8 mouse cellular contexts compared by ENCODE assay signal in genomic region chr19:45047417-45047934, GRCm38 (mm10). TPM values are rescaled to one million over a fixed set of nuclear protein-coding genes. Genes with fewer than 3 reads are reported as not detected.
DNase-seq lines count a peak whose midpoint lies in the region; ATAC-seq and TF ChIP-seq lines count a peak whose summit lies in the region.

Sfxn3 (plus strand) TSS chr19:45047503.

- under 1% methylated on average over 26 of the region's 26 CpGs for WGBS in cerebellum, adult 2 months
- under 1% methylated on average over 26 of the region's 26 CpGs for WGBS in lung, embryonic 14.5 days

- H3K27ac ChIP-seq in MEL (ENCODE audit: control insufficient read depth, low read depth, low read length), result peak within 1 kb of the TSS; percentile 94
- H3K27ac ChIP-seq in cerebellum, adult 2 months (ENCODE audit: insufficient read depth, low read length), result peak within 1 kb of the TSS; percentile 87
- H3K27ac ChIP-seq in lung, embryonic 14.5 days (ENCODE audit: low read depth), result peak within 1 kb of the TSS; percentile 92

- TF ChIP-seq CTCF in MEL (IDR thresholded peaks at IDR 0.05 in 2 of 3, conservative IDR thresholded peaks at IDR 0.05 in 1 of 3; ENCODE audit: control insufficient read depth in 1 of 3, insufficient read depth in 1 of 3, low read depth in 2 of 3, low read length in 3 of 3, poor library complexity in 1 of 3, severe bottlenecking in 1 of 3), result peak; percentile 69 to 74 (median 70)
- TF ChIP-seq CTCF in cerebellum, adult 2 months (IDR thresholded peaks at IDR 0.05; ENCODE audit: borderline replicate concordance, insufficient read depth, low read depth, low read length), result peak; percentile 74
- TF ChIP-seq CTCF in lung, embryonic 14.5 days (IDR thresholded peaks at IDR 0.05; ENCODE audit: low read depth), result peak; percentile 83

- peaks cover 5 to 13% of the 10 kb centered on the region in 2 experiments; a peak in 3 of 4 replicates for H3K4me1 ChIP-seq in MEL (ENCODE audit: control insufficient read depth in 1 of 2, insufficient read depth in 2 of 2, low read length in 2 of 2)
- H3K4me1 ChIP-seq in cerebellum, adult 2 months (ENCODE audit: control insufficient read depth, insufficient read depth, low read length), result peaks cover 13% of the 10 kb centered on the region
- 0 out of 2 replicates have a peak, but pooled peaks cover 7% of the 10 kb centered on the region for H3K4me1 ChIP-seq in lung, embryonic 14.5 days (ENCODE audit: insufficient read depth)

- peak in 1 of 2 experiments; percentile 35; a peak in 1 of 4 replicates for TF ChIP-seq EP300 in MEL (IDR thresholded peaks at IDR 0.05; ENCODE audit: low read depth in 1 of 2, low read length in 2 of 2)

- H3K36me3 ChIP-seq in MEL (ENCODE audit: control insufficient read depth in 1 of 2, insufficient read depth in 2 of 2, low read length in 2 of 2), result peaks cover 0 to 5% of the 10 kb centered on the region in 2 experiments; a peak in 1 of 4 replicates
- H3K36me3 ChIP-seq in lung, embryonic 14.5 days (ENCODE audit: insufficient read depth), result peaks cover 16% of the 10 kb centered on the region; the same call in 1 of the 2 replicates

- TF ChIP-seq POLR2A in MEL (IDR thresholded peaks at IDR 0.05; ENCODE audit: control insufficient read depth in 1 of 2, insufficient read depth in 1 of 2, low read depth in 1 of 2, low read length in 2 of 2, poor library complexity in 1 of 2), result peak in 1 of 2 experiments; percentile 73; a peak in 2 of 4 replicates
- TF ChIP-seq POLR2A in cerebellum, adult 2 months (IDR thresholded peaks at IDR 0.05; ENCODE audit: borderline replicate concordance, insufficient read depth, low read length), result peak; percentile 67

- peak within 1 kb of the TSS; percentile 91 for H3K4me2 ChIP-seq in lung, embryonic 14.5 days

- peak within 1 kb of the TSS; percentile 71 for H3K9ac ChIP-seq in MEL (ENCODE audit: control insufficient read depth, low read depth, low read length, poor library complexity, severe bottlenecking)
- peak within 1 kb of the TSS; percentile 58 for H3K9ac ChIP-seq in lung, embryonic 14.5 days

- DNase-seq in MEL (ENCODE audit: low read depth, low spot score), result peak; percentile 96
- peak; percentile 97 for DNase-seq in cerebellum, adult 2 months
- peak; percentile 59 for DNase-seq in forelimb bud, embryonic 11.5 days (ENCODE audit: low read depth, low spot score)
- peak; percentile 97 for DNase-seq in heart, postnatal 4 days
- DNase-seq in layer of hippocampus, adult 8-10 months (ENCODE audit: low spot score in 2 of 2), result peak; percentile 91
- DNase-seq in lung, embryonic 14.5 days, result peak; percentile 93
- DNase-seq in testis, postnatal 14 days (ENCODE audit: low spot score), result peak; percentile 90

- H3K9me3 ChIP-seq in MEL (replicated peaks; ENCODE audit: insufficient read depth, low read length), result no peaks in the 10 kb centered on the region
- no peaks in the 10 kb centered on the region for H3K9me3 ChIP-seq in lung, embryonic 14.5 days (ENCODE audit: low read depth, low read length)

- peak; percentile 85 for ATAC-seq in lung, embryonic 14.5 days (ENCODE audit: insufficient read depth)
- ATAC-seq in neutrophil, adult 5-6 weeks (ENCODE audit: extremely low read depth, insufficient number of reproducible peaks, low FRiP score, poor library complexity, severe bottlenecking), result peak; percentile 80

- H3K79me2 ChIP-seq in MEL (ENCODE audit: control insufficient read depth, insufficient read depth, low read length, poor library complexity), result no peaks in the 10 kb centered on the region

- peak; percentile 21; the same call in 1 of the 2 replicates for TF ChIP-seq RAD21 in MEL (IDR thresholded peaks at IDR 0.05; ENCODE audit: low read depth, low read length)

- peaks cover 0 to 4% of the 10 kb centered on the region in 2 experiments; a peak in 1 of 4 replicates for H3K27me3 ChIP-seq in MEL (ENCODE audit: control insufficient read depth in 1 of 2, insufficient read depth in 2 of 2, low read length in 2 of 2)
- no peaks in the 10 kb centered on the region for H3K27me3 ChIP-seq in cerebellum, adult 2 months (ENCODE audit: control insufficient read depth, insufficient read depth, low read length)
- H3K27me3 ChIP-seq in lung, embryonic 14.5 days (ENCODE audit: insufficient read depth, low read length), result peaks cover 28% of the 10 kb centered on the region

- peak within 1 kb of the TSS; percentile 63 to 69 for H3K4me3 ChIP-seq in MEL (ENCODE audit: control insufficient read depth in 1 of 2, insufficient read depth in 1 of 2, low read depth in 2 of 2, low read length in 2 of 2)
- peak within 1 kb of the TSS; percentile 94 for H3K4me3 ChIP-seq in cerebellum, adult 2 months (replicated peaks; ENCODE audit: insufficient read depth, low read depth, low read length)
- peak within 1 kb of the TSS; percentile 41 for H3K4me3 ChIP-seq in lung, embryonic 14.5 days (ENCODE audit: low read depth, low read length)

TF ChIP-seq in MEL, 35 proteins besides CTCF, POLR2A, EP300 and RAD21:
- TF ChIP-seq ELF1 (IDR thresholded peaks at IDR 0.05; ENCODE audit: low read depth, low read length) (no peak), JUND (IDR thresholded peaks at IDR 0.05; ENCODE audit: low read depth, low read length) (0 out of 2 replicates have a peak, but pooled peaks have one; percentile 37), CHD2 (IDR thresholded peaks at IDR 0.05; ENCODE audit: low read length) (no peak), POLR2AphosphoS2 (IDR thresholded peaks at IDR 0.05; ENCODE audit: low read length) (no peak), GABPA (IDR thresholded peaks at IDR 0.05; ENCODE audit: low read depth, low read length) (no peak), MAX (IDR thresholded peaks at IDR 0.05; ENCODE audit: low read length) (peak; percentile 32), MXI1 (IDR thresholded peaks at IDR 0.05; ENCODE audit: low read depth, low read length) (no peak), KAT2A (conservative IDR thresholded peaks at IDR 0.05; ENCODE audit: low read depth, low read length) (no peak), E2F4 (IDR thresholded peaks at IDR 0.05; ENCODE audit: borderline replicate concordance, low read depth, low read length) (no peak), MEF2A (IDR thresholded peaks at IDR 0.05; ENCODE audit: extremely low read depth, insufficient replicate concordance, low read depth, low read length, poor library complexity, severe bottlenecking) (no peak), USF1 (IDR thresholded peaks at IDR 0.05; ENCODE audit: low read depth, low read length) (0 out of 2 replicates have a peak, but pooled peaks have one; percentile 27), GATA1 (IDR thresholded peaks at IDR 0.05; ENCODE audit: low read depth, low read length) (no peak), ZNF384 (IDR thresholded peaks at IDR 0.05; ENCODE audit: low read depth, low read length) (no peak), ZC3H11A (IDR thresholded peaks at IDR 0.05; ENCODE audit: low read depth, low read length) (no peak), SMC3 (IDR thresholded peaks at IDR 0.05; ENCODE audit: low read depth, low read length) (peak; percentile 11; the same call in 1 of the 2 replicates), TBP (IDR thresholded peaks at IDR 0.05; ENCODE audit: low read depth, low read length) (no peak; the same call in 1 of the 2 replicates), BHLHE40 (IDR thresholded peaks at IDR 0.05; ENCODE audit: borderline replicate concordance, low read depth, low read length) (no peak), MYC (IDR thresholded peaks at IDR 0.05; ENCODE audit: low read depth, low read length) (peak; percentile 18; the same call in 1 of the 2 replicates), MAFK (IDR thresholded peaks at IDR 0.05; ENCODE audit: borderline replicate concordance, low read depth, low read length) (no peak), ZMIZ1 (IDR thresholded peaks at IDR 0.05; ENCODE audit: low read depth, low read length) (no peak), CHD1 (IDR thresholded peaks at IDR 0.05; ENCODE audit: low read depth, low read length) (no peak), RCOR1 (IDR thresholded peaks at IDR 0.05; ENCODE audit: low read depth, low read length) (no peak; the same call in 1 of the 2 replicates), NELFE (IDR thresholded peaks at IDR 0.05; ENCODE audit: low read depth, low read length) (peak; percentile 48), TCF12 (IDR thresholded peaks at IDR 0.05; ENCODE audit: low read depth, low read length) (peak; percentile 35; the same call in 1 of the 2 replicates), SIN3A (IDR thresholded peaks at IDR 0.05; ENCODE audit: low read length) (peak; percentile 52), TAL1 (IDR thresholded peaks at IDR 0.05; ENCODE audit: low read length) (no peak), MYB (IDR thresholded peaks at IDR 0.05; ENCODE audit: low read depth, low read length) (0 out of 2 replicates have a peak, but pooled peaks have one; percentile 34), UBTF (IDR thresholded peaks at IDR 0.05; ENCODE audit: borderline replicate concordance, insufficient read depth, low read depth, low read length) (0 out of 2 replicates have a peak, but pooled peaks have one; percentile 74), ETS1 (IDR thresholded peaks at IDR 0.05; ENCODE audit: low read depth, low read length) (0 out of 2 replicates have a peak, but pooled peaks have one; percentile 51), ZKSCAN1 (IDR thresholded peaks at IDR 0.05; ENCODE audit: low read depth, low read length) (no peak), USF2 (IDR thresholded peaks at IDR 0.05; ENCODE audit: borderline replicate concordance in 1 of 2, insufficient read depth in 1 of 2, low read depth in 1 of 2, low read length in 2 of 2) (no peak), NRF1 (IDR thresholded peaks at IDR 0.05; ENCODE audit: insufficient read depth, low read depth, low read length, poor library complexity, severe bottlenecking) (no peak), POLR2AphosphoS5 (IDR thresholded peaks at IDR 0.05; ENCODE audit: borderline replicate concordance, low read depth, low read length) (no peak), HCFC1 (IDR thresholded peaks at IDR 0.05; ENCODE audit: low read depth, low read length) (peak; percentile 54), MAZ (IDR thresholded peaks at IDR 0.05; ENCODE audit: low read depth, low read length) (peak; percentile 93)

RNA-seq across cellular contexts. Expression of gene Sfxn3, which starts in this region (rescaled TPM):
- total RNA-seq in MEL (2012; rRNA removed), result 3.6 and 5.0 TPM in 2 replicates
- 10 to 100 TPM in 1 of 2 experiments, not detected in 1; 10.6 TPM for polyA plus RNA-seq in MEL (2012; ENCODE audit: insufficient read depth in 1 of 2, insufficient read length in 2 of 2, low read depth in 1 of 2, low replicate concordance in 2 of 2, missing spikeins in 1 of 2)
- polyA plus RNA-seq in cerebellum, adult 2 months (2012; rRNA removed), result 90.5 and 91.6 TPM in 2 replicates
- 10 to 100 TPM; 26.3 to 27.2 TPM for total RNA-seq in heart, postnatal 4 days (2021)
- total RNA-seq in layer of hippocampus, adult 8-10 months (2022), result 10 to 100 TPM; 93.2 to 96.3 (median 94.1) TPM
- polyA plus RNA-seq in lung, embryonic 14.5 days (2014; fragmentation: Nextera tagmentation; extraction: Ambion mirVana), result 18.3 and 19.6 TPM in 2 replicates
- total RNA-seq in neutrophil, adult 5-6 weeks (2017), result 19.6 and 22.0 TPM in 2 replicates

Comparison
In these comparisons a context has a peak if more than half of its experiments do, and no peak if none do; other contexts are left out.
1. Peak in every context shown above with its lines: DNase-seq, ATAC-seq, H3K4me3 ChIP-seq and H3K27ac ChIP-seq.
2. H3K4me3 ChIP-seq: peak in every context shown above with its lines; median percentile 94 in cerebellum, adult 2 months; 66 in MEL; 41 in lung, embryonic 14.5 days.